Mouse (Mus musculus): ENCODE data around the gene Sh3kbp1. TPM values are rescaled to one million over a fixed set of nuclear protein-coding genes. Genes with fewer than 3 reads are reported as not detected.

Gene Sh3kbp1
- polyA plus RNA-seq, 1 experiment from 2014 or later: 26.3 TPM

- Histone ChIP-seq H3K4me3 (replicated peaks) (no peak overlapping the region), H3K27ac (no peak overlapping the region), H3K9me3 (no peaks in the 10 kb centered on the region), H3K36me3 (no peaks in the 10 kb centered on the region), H3K4me1 (replicated peaks) (no peaks in the 10 kb centered on the region), H3K27me3 (0 out of 2 replicates have a peak, but pooled peaks cover 10% of the 10 kb centered on the region), H3K9ac (replicated peaks) (no peak overlapping the region), H3K4me2 (no peak overlapping the region)
- WGBS: 100% methylated on average over 1 of the region's 1 CpGs
- ATAC-seq (ENCODE audit: insufficient number of reproducible peaks, insufficient read depth, low FRiP score, low TSS enrichment, low read depth): no peak
Observed at GRCm38 (mm10) chrX:159778787-159779186, 151.7 kb downstream of the Sh3kbp1 start.

GRCm38 (mm10) chrX:159790516-159790915 lies 163.4 kb downstream of the Sh3kbp1 start:
- H3K4me2 ChIP-seq: no peak overlapping the region
- H3K4me3 ChIP-seq (replicated peaks): no peak overlapping the region
- ATAC-seq (ENCODE audit: insufficient number of reproducible peaks, insufficient read depth, low FRiP score, low TSS enrichment, low read depth): no peak
- H3K27ac ChIP-seq: no peak overlapping the region
- no peaks in the 10 kb centered on the region for H3K9me3 ChIP-seq
- no peak overlapping the region for H3K9ac ChIP-seq (replicated peaks)
- no peaks in the 10 kb centered on the region for H3K36me3 ChIP-seq
- peaks cover 20% of the 10 kb centered on the region for H3K27me3 ChIP-seq
- 60% methylated on average over 3 of the region's 3 CpGs for WGBS
- H3K4me1 ChIP-seq (replicated peaks): no peaks in the 10 kb centered on the region

GRCm38 (mm10) chrX:159795603-159796002 lies 168.5 kb downstream of the Sh3kbp1 start:
- ATAC-seq (ENCODE audit: insufficient number of reproducible peaks, insufficient read depth, low FRiP score, low TSS enrichment, low read depth): no peak
- H3K4me3 ChIP-seq (replicated peaks): no peak overlapping the region
- WGBS: 51% methylated on average over 2 of the region's 2 CpGs
- no peaks in the 10 kb centered on the region for H3K9me3 ChIP-seq
- H3K4me1 ChIP-seq (replicated peaks): no peaks in the 10 kb centered on the region
- H3K27ac ChIP-seq: no peak overlapping the region
- no peak overlapping the region for H3K9ac ChIP-seq (replicated peaks)
- H3K27me3 ChIP-seq: peaks cover 12% of the 10 kb centered on the region
- H3K4me2 ChIP-seq: no peak overlapping the region
- no peaks in the 10 kb centered on the region for H3K36me3 ChIP-seq

GRCm38 (mm10) chrX:159804371-159804770 lies 177.3 kb downstream of the Sh3kbp1 start:
- Histone ChIP-seq H3K9ac (replicated peaks) (no peak overlapping the region), H3K9me3 (no peaks in the 10 kb centered on the region), H3K4me2 (no peak overlapping the region), H3K36me3 (no peaks in the 10 kb centered on the region), H3K27ac (no peak overlapping the region), H3K27me3 (peaks cover 47% of the 10 kb centered on the region), H3K4me1 (replicated peaks) (no peaks in the 10 kb centered on the region), H3K4me3 (replicated peaks) (no peak overlapping the region)
- 74% methylated on average over 1 of the region's 1 CpGs for WGBS
- ATAC-seq (ENCODE audit: insufficient number of reproducible peaks, insufficient read depth, low FRiP score, low TSS enrichment, low read depth): no peak

- ATAC-seq (ENCODE audit: insufficient number of reproducible peaks, insufficient read depth, low FRiP score, low TSS enrichment, low read depth): no peak
- H3K4me1 ChIP-seq (replicated peaks): no peaks in the 10 kb centered on the region
- no peaks in the 10 kb centered on the region for H3K9me3 ChIP-seq
- no peak overlapping the region for H3K4me3 ChIP-seq (replicated peaks)
- no peaks in the 10 kb centered on the region for H3K36me3 ChIP-seq
- peaks cover 24% of the 10 kb centered on the region for H3K27me3 ChIP-seq
- H3K4me2 ChIP-seq: no peak overlapping the region
- no peak overlapping the region for H3K27ac ChIP-seq
- H3K9ac ChIP-seq (replicated peaks): no peak overlapping the region
- 91% methylated on average over 6 of the region's 6 CpGs for WGBS
Observed at GRCm38 (mm10) chrX:159809510-159809909, 182.4 kb downstream of the Sh3kbp1 start.

- no peak overlapping the region for H3K27ac ChIP-seq
- H3K36me3 ChIP-seq: no peaks in the 10 kb centered on the region
- H3K4me1 ChIP-seq (replicated peaks): no peaks in the 10 kb centered on the region
- H3K9ac ChIP-seq (replicated peaks): no peak overlapping the region
- no peak overlapping the region for H3K4me3 ChIP-seq (replicated peaks)
- H3K4me2 ChIP-seq: no peak overlapping the region
- no peak for ATAC-seq (ENCODE audit: insufficient number of reproducible peaks, insufficient read depth, low FRiP score, low TSS enrichment, low read depth)
- WGBS: 78% methylated on average over 3 of the region's 3 CpGs
- no peaks in the 10 kb centered on the region for H3K9me3 ChIP-seq
- peaks cover 18% of the 10 kb centered on the region for H3K27me3 ChIP-seq
Observed at GRCm38 (mm10) chrX:159810469-159810868, 183.4 kb downstream of the Sh3kbp1 start.

- Histone ChIP-seq H3K4me1 (replicated peaks) (no peaks in the 10 kb centered on the region), H3K4me2 (no peak overlapping the region), H3K27me3 (peaks cover 19% of the 10 kb centered on the region), H3K4me3 (replicated peaks) (no peak overlapping the region), H3K36me3 (no peaks in the 10 kb centered on the region), H3K27ac (no peak overlapping the region), H3K9ac (replicated peaks) (no peak overlapping the region), H3K9me3 (no peaks in the 10 kb centered on the region)
- WGBS: 89% methylated on average over 2 of the region's 2 CpGs
- no peak for ATAC-seq (ENCODE audit: insufficient number of reproducible peaks, insufficient read depth, low FRiP score, low TSS enrichment, low read depth)
Observed at GRCm38 (mm10) chrX:159817508-159817907, 190.4 kb downstream of the Sh3kbp1 start.

- H3K4me2 ChIP-seq: no peak overlapping the region
Observed at GRCm38 (mm10) chrX:159828135-159828534, 201.1 kb downstream of the Sh3kbp1 start.

GRCm38 (mm10) chrX:159829192-159829852 lies 202.2 kb downstream of the Sh3kbp1 start:
- WGBS: 70% methylated on average over 6 of the region's 6 CpGs
- H3K9ac ChIP-seq (replicated peaks): no peak overlapping the region
- no peak; the same call in 1 of the 2 replicates for ATAC-seq (ENCODE audit: insufficient number of reproducible peaks, insufficient read depth, low FRiP score, low TSS enrichment, low read depth)
- H3K4me2 ChIP-seq: no peak overlapping the region
- H3K4me1 ChIP-seq (replicated peaks): 0 out of 2 replicates have a peak, but pooled peaks cover 2% of the 10 kb centered on the region
- H3K27me3 ChIP-seq: peaks cover 27% of the 10 kb centered on the region
- no peak overlapping the region for H3K27ac ChIP-seq
- no peaks in the 10 kb centered on the region for H3K36me3 ChIP-seq
- no peaks in the 10 kb centered on the region for H3K9me3 ChIP-seq
- H3K4me3 ChIP-seq (replicated peaks): no peak overlapping the region

More at GRCm38 (mm10) chrX:159828135-159828534, 201.1 kb downstream of the Sh3kbp1 start:
- WGBS: 58% methylated on average over 5 of the region's 5 CpGs
- Histone ChIP-seq H3K27me3 (peaks cover 29% of the 10 kb centered on the region), H3K9ac (replicated peaks) (no peak overlapping the region), H3K4me3 (replicated peaks) (no peak overlapping the region), H3K27ac (no peak overlapping the region), H3K36me3 (no peaks in the 10 kb centered on the region), H3K4me1 (replicated peaks) (0 out of 2 replicates have a peak, but pooled peaks cover 2% of the 10 kb centered on the region), H3K9me3 (no peaks in the 10 kb centered on the region)
- ATAC-seq (ENCODE audit: insufficient number of reproducible peaks, insufficient read depth, low FRiP score, low TSS enrichment, low read depth): no peak

- H3K4me3 ChIP-seq (replicated peaks): no peak overlapping the region
- H3K27me3 ChIP-seq: peaks cover 25% of the 10 kb centered on the region; the same call in 1 of the 2 replicates
- H3K27ac ChIP-seq: no peak overlapping the region
- H3K4me2 ChIP-seq: no peak overlapping the region
- H3K4me1 ChIP-seq (replicated peaks): 0 out of 2 replicates have a peak, but pooled peaks cover 2% of the 10 kb centered on the region
- H3K9me3 ChIP-seq: no peaks in the 10 kb centered on the region
- H3K36me3 ChIP-seq: no peaks in the 10 kb centered on the region
- 33% methylated on average over 2 of the region's 2 CpGs for WGBS
- no peak; the same call in 1 of the 2 replicates for ATAC-seq (ENCODE audit: insufficient number of reproducible peaks, insufficient read depth, low FRiP score, low TSS enrichment, low read depth)
- no peak overlapping the region for H3K9ac ChIP-seq (replicated peaks)
Observed at GRCm38 (mm10) chrX:159831176-159831575, 204.1 kb downstream of the Sh3kbp1 start.

- Histone ChIP-seq H3K9me3 (no peaks in the 10 kb centered on the region), H3K36me3 (no peaks in the 10 kb centered on the region), H3K27me3 (peaks cover 23% of the 10 kb centered on the region), H3K4me3 (replicated peaks) (no peak overlapping the region), H3K27ac (no peak overlapping the region), H3K4me1 (replicated peaks) (no peaks in the 10 kb centered on the region), H3K9ac (replicated peaks) (no peak overlapping the region), H3K4me2 (no peak overlapping the region)
- ATAC-seq (ENCODE audit: insufficient number of reproducible peaks, insufficient read depth, low FRiP score, low TSS enrichment, low read depth): no peak
- WGBS: 91% methylated on average over 4 of the region's 4 CpGs
Observed at GRCm38 (mm10) chrX:159835239-159835638, 208.2 kb downstream of the Sh3kbp1 start.

GRCm38 (mm10) chrX:159837379-159837778 lies 210.3 kb downstream of the Sh3kbp1 start:
- H3K4me1 ChIP-seq (replicated peaks): no peaks in the 10 kb centered on the region
- H3K9ac ChIP-seq (replicated peaks): no peak overlapping the region
- no peak overlapping the region for H3K4me3 ChIP-seq (replicated peaks)
- H3K27me3 ChIP-seq: peaks cover 19% of the 10 kb centered on the region
- no peak overlapping the region for H3K4me2 ChIP-seq
- H3K27ac ChIP-seq: no peak overlapping the region
- no peak for ATAC-seq (ENCODE audit: insufficient number of reproducible peaks, insufficient read depth, low FRiP score, low TSS enrichment, low read depth)
- no peaks in the 10 kb centered on the region for H3K36me3 ChIP-seq
- H3K9me3 ChIP-seq: no peaks in the 10 kb centered on the region
- 88% methylated on average over 1 of the region's 1 CpGs for WGBS

All from limb, embryonic 12.5 days (tissue).